Mouse (Mus musculus) C2C12 (cell line): ENCODE measurements at regions not wholly inside any gene's neighbourhood (a gene's known extent, or its start where the extent isn't known, plus 50 kb on each side); places are given as distances from the start of the nearest gene placed in this dataset.

ENCODE experiments used
- H3K27me3 ChIP-seq: one replicate; pipeline ENCODE4 v1.6.1; 2011; ENCODE audit not compliant: control insufficient read depth, insufficient read depth, insufficient read length
- H3K36me3 ChIP-seq: one replicate; pipeline ENCODE4 v1.6.1; 2011; ENCODE audit not compliant: control insufficient read depth, insufficient read depth
- H3K4me3 ChIP-seq: one replicate; pipeline ENCODE4 v1.5.1; 2011; ENCODE audit warnings: mild to moderate bottlenecking, control low read depth; ENCODE audit not compliant: poor library complexity, insufficient read depth, severe bottlenecking
- H3K79me2 ChIP-seq: one replicate; pipeline ENCODE4 v1.6.1; 2011; ENCODE audit not compliant: control insufficient read depth, insufficient read depth
- H3K79me3 ChIP-seq: one replicate; pipeline ENCODE4 v1.6.1; 2011; ENCODE audit warnings: low read depth, control low read depth
- H3ac ChIP-seq: one replicate; pipeline ENCODE3; 2011; ENCODE audit warnings: low read depth; ENCODE audit not compliant: control insufficient read depth, insufficient read length
- CEBPB ChIP-seq: IDR thresholded peaks from one replicate; pipeline ENCODE4 v1.6.1; 2011; ENCODE audit warnings: low read depth, mild to moderate bottlenecking, control low read depth, moderate library complexity
- CTCF ChIP-seq: IDR thresholded peaks from one replicate; pipeline ENCODE4 v1.5.1; 2011; ENCODE audit not compliant: control insufficient read depth, insufficient read depth, insufficient read length
- FOSL1 ChIP-seq: IDR thresholded peaks from one replicate; pipeline ENCODE4 v1.8.0; 2011; ENCODE audit warnings: mild to moderate bottlenecking, low read length; ENCODE audit not compliant: poor library complexity, insufficient read depth, severe bottlenecking
- MAX ChIP-seq: IDR thresholded peaks from one replicate; pipeline ENCODE4 v1.6.1; 2011; ENCODE audit warnings: mild to moderate bottlenecking, control low read depth
- MYOD1 ChIP-seq: IDR thresholded peaks from one replicate; pipeline ENCODE4 v1.6.1; 2011; ENCODE audit warnings: low read depth; ENCODE audit not compliant: control insufficient read depth, insufficient read length
- MYOG ChIP-seq: IDR thresholded peaks from one replicate; pipeline ENCODE4 v1.6.1; 2011; ENCODE audit not compliant: control insufficient read depth, insufficient read length; ENCODE audit errors: extremely low read depth
- USF1 ChIP-seq: IDR thresholded peaks from one replicate; pipeline ENCODE4 v1.6.1; 2011; ENCODE audit warnings: low read depth, mild to moderate bottlenecking, control low read depth, moderate library complexity

GRCm38 (mm10) chr3:52821450-52821849 lies 195.6 kb downstream of the Cog6 start:
- no peak overlapping the region for H3ac ChIP-seq
- H3K36me3 ChIP-seq = no peaks in the 10 kb centered on the region
- no peaks in the 10 kb centered on the region for H3K27me3 ChIP-seq
- no peaks in the 10 kb centered on the region for H3K79me2 ChIP-seq
- TF ChIP-seq CEBPB = no peak
- no peak for TF ChIP-seq MAX
- H3K79me3 ChIP-seq = no peaks in the 10 kb centered on the region
- H3K4me3 ChIP-seq = no peak overlapping the region

- no peaks in the 10 kb centered on the region for H3K79me3 ChIP-seq
- no peak overlapping the region for H3ac ChIP-seq
- TF ChIP-seq CTCF (no peak), USF1 (peak; percentile 10)
- no peaks in the 10 kb centered on the region for H3K79me2 ChIP-seq
- no peaks in the 10 kb centered on the region for H3K27me3 ChIP-seq
- no peaks in the 10 kb centered on the region for H3K36me3 ChIP-seq
- H3K4me3 ChIP-seq = no peak overlapping the region
Observed at GRCm38 (mm10) chr3:52818401-52818800, 198.6 kb downstream of the Cog6 start.

DNA sequence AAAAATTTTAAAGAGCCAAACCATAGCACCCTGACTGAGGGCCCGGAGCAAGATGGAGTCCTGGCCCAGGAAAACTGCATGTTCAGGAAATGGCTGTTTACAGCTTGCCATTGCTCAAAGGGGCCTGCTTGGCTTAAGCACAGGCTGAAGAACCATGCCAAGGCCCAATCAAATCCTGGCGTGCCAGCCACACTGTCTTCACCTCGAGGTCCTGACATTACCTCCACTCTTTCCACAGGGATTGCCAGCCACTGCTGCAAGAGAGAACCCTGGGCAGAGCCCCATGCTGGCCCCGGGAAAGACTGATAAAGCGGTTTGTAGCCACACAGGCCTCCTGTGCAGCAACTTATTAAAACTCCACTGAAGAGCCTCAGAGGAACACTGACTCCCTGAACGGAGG lies 199.6 kb downstream of the Cog6 start:
- no peak for TF ChIP-seq MAX
- TF ChIP-seq CEBPB = no peak
- no peak for TF ChIP-seq FOSL1
- no peak for TF ChIP-seq MYOD1
- TF ChIP-seq CTCF = no peak
- TF ChIP-seq MYOG = no peak
- TF ChIP-seq USF1 = no peak
- Histone ChIP-seq H3K36me3 (no peaks in the 10 kb centered on the region), H3K79me2 (no peaks in the 10 kb centered on the region), H3K79me3 (no peaks in the 10 kb centered on the region), H3K27me3 (no peaks in the 10 kb centered on the region), H3K4me3 (no peak overlapping the region), H3ac (no peak overlapping the region)

GRCm38 (mm10) chr3:52815497-52815896 lies 201.5 kb downstream of the Cog6 start:
- Histone ChIP-seq H3K79me3 (no peaks in the 10 kb centered on the region), H3K4me3 (no peak overlapping the region), H3K79me2 (no peaks in the 10 kb centered on the region), H3K27me3 (no peaks in the 10 kb centered on the region), H3ac (no peak overlapping the region), H3K36me3 (no peaks in the 10 kb centered on the region)
- TF ChIP-seq USF1 (no peak), MYOD1 (no peak), CTCF (no peak)

DNA sequence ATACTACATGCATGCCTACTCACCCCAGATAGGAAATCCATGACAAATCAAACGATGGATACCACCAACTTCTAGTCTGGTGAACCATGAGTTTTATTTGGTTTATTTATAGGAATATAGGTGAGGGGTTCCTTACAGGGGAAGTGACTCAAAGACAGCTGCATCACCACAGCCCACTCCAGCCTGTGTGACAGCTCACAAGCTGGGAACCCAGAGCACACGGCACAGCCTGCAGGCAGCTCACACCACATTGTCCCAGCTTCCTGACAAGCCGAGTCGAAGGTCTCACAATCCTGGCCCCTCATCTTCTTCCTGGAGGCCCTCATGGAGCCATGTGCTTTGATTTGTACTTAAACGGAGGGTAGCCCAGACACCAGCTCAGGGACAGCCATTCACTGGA lies 214.7 kb downstream of the Cog6 start:
- H3K79me3 ChIP-seq = no peaks in the 10 kb centered on the region
- no peaks in the 10 kb centered on the region for H3K27me3 ChIP-seq
- no peaks in the 10 kb centered on the region for H3K36me3 ChIP-seq
- no peak overlapping the region for H3K4me3 ChIP-seq
- TF ChIP-seq MYOD1 = no peak
- TF ChIP-seq FOSL1 = no peak
- no peak for TF ChIP-seq CEBPB
- TF ChIP-seq CTCF = no peak
- TF ChIP-seq MYOG = no peak
- no peak for TF ChIP-seq MAX
- no peak for TF ChIP-seq USF1
- H3ac ChIP-seq = no peak overlapping the region
- H3K79me2 ChIP-seq = no peaks in the 10 kb centered on the region

GRCm38 (mm10) chr3:52801446-52801845 lies 215.6 kb downstream of the Cog6 start:
- Histone ChIP-seq H3K36me3 (no peaks in the 10 kb centered on the region), H3ac (no peak overlapping the region), H3K79me3 (no peaks in the 10 kb centered on the region), H3K79me2 (no peaks in the 10 kb centered on the region), H3K27me3 (no peaks in the 10 kb centered on the region), H3K4me3 (no peak overlapping the region)
- TF ChIP-seq USF1 = no peak
- no peak for TF ChIP-seq CEBPB
- no peak for TF ChIP-seq MAX
- no peak for TF ChIP-seq MYOD1
- no peak for TF ChIP-seq CTCF
- TF ChIP-seq FOSL1 = no peak
- TF ChIP-seq MYOG = no peak

- TF ChIP-seq FOSL1 (no peak), MYOD1 (no peak), MYOG (no peak), USF1 (no peak), CEBPB (no peak)
Observed at GRCm38 (mm10) chr3:52800673-52801072, 216.4 kb downstream of the Cog6 start.

More at GRCm38 (mm10) chr3:52800673-52801072, 216.4 kb downstream of the Cog6 start:
- Histone ChIP-seq H3ac (no peak overlapping the region), H3K79me3 (no peaks in the 10 kb centered on the region), H3K4me3 (no peak overlapping the region), H3K79me2 (no peaks in the 10 kb centered on the region), H3K27me3 (no peaks in the 10 kb centered on the region), H3K36me3 (no peaks in the 10 kb centered on the region)
